Mouse (Mus musculus): ENCODE measurements around the gene Gsdme. TPM values are rescaled to one million over a fixed set of nuclear protein-coding genes. Genes with fewer than 3 reads are reported as not detected.
A peak's percentile ranks its signal among the peaks of the same experiment; 100 is the strongest.

Gene Gsdme
- total RNA-seq, 4 experiments from 2014 or later: 0.27 to 0.75 (median 0.55) TPM

GRCm38 (mm10) chr6:50244967-50245366, 18.7 kb downstream of the Gsdme start:
- DNase-seq (ENCODE audit: low spot score): no peak

DNA sequence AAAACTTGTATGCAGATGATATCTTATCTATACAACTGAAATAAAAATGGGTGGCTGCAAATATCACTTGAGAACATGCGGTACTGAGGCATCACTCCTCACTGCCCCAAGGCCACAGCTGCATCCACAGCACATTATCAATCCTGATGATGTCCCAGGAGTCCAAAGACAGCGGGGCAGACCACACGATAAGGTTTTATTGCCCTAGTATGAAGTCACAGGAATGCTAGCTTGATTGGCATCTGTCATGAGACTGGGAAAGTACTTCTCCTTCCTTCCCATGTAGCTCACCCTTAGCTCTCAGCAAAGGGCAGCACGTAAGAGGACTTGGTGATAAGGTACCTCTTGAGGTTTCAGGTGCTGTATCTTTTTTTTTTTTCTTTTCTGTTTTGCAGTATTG, 19.5 kb downstream of the Gsdme start:
- no peak for DNase-seq (ENCODE audit: low spot score)

GRCm38 (mm10) chr6:50240437-50240836, 23.2 kb downstream of the Gsdme start:
- no peak for DNase-seq (ENCODE audit: low spot score)

GRCm38 (mm10) chr6:50239902-50240301, 23.8 kb downstream of the Gsdme start:
- no peak for DNase-seq (ENCODE audit: low spot score)

DNA sequence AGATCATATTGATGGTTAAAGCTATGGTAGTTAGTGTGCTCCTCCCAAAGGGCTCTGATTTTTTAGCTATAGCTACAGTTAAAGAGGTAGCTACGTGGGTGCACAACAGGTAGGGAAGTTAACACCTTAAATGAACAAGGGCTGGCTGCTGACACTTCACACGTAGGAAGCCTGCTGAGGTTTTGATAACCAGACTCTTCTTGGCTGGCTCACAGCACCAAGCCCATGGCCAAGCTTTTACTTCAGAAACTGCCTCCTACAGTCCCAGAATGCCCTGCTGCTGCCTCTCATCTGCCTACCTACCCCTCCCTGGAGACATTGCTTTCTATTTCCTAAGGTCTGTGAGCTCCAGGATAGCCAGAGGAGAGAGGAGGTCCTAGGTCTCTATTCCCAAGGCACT, 25.7 kb downstream of the Gsdme start:
- DNase-seq (ENCODE audit: low spot score): no peak

DNA sequence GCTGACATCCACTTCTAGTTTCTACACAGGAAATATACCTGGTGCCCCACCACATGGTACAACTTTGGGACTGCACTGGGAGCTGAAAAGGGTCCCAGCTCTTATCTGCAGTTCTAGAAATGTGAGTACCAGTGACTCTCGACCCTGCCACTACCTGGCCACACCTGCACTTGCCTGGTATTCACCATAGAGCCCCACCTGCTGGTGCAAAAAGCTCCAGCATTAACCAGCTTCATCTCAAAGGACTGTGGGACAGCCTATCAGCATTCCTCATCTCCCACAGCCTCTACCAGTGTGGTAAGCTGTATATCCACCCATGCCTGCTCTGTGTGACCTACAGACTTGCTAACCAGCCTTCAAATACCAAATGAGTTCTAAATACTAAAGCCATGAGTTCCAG, 30.7 kb downstream of the Gsdme start:
- DNase-seq (ENCODE audit: low spot score): no peak

GRCm38 (mm10) chr6:50231288-50231687, 32.4 kb downstream of the Gsdme start:
- no peak for DNase-seq (ENCODE audit: low spot score)

- DNase-seq (ENCODE audit: low spot score): no peak
Observed at GRCm38 (mm10) chr6:50228180-50228579, 35.5 kb downstream of the Gsdme start.

DNA sequence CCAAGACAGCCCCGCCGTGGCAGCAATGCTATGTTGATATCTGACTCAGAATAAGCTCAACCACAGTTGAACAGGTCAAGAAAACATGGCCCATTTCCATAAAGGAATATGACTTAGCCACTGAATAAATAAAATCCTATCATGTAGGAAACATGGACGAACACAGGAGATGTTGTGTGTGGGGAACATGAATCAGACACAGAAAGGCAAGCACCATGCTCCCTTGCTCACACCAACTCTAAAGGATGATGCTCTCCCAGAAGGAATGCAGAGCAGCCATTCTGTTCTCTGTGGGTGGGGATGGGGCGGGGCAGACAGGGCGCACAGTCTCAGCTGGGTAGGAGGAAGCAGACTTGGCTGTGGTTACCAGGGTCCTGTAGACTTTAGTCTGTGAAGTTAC, 38.4 kb downstream of the Gsdme start:
- DNase-seq (ENCODE audit: low spot score): no peak

DNA sequence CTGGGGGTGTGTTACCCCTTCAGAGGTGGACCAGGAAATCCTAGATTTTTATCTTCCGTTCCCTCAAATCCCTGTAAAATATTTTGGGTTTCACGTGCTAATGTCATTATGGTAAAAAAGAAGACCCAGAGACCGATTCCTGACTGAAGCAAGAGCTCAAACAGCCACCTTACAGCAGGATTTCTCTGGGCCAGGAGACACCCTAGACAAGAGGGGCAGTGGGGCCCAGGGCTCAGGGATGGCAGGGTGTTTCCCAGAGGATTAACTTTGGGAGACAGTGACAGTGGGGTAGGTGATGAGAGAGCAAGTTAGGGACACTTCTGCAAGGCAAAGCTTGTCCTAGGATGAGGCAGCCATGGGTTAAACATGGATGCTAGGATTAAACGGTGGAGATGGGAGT, 40.1 kb downstream of the Gsdme start:
- no peak for DNase-seq (ENCODE audit: low spot score)

DNA sequence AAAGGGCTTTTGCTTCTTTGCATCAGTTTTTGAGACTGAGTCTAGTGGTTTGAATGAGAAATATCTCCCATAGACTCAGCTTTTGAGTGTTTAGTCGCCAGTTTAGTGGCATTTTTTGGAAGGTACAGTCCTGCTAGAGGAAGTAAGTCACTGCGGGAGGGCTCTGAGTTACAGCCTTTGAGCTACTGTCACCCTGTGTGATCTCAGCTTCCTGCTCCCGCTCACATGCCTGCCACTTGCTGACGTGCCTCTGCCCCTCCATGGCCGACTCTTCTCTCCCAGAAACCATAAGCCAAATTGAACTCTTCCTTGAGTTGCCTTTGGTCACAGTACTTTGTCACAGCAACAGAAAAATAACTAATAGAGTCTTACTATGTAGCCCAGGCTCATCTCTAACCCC, 40.7 kb downstream of the Gsdme start:
- DNase-seq (ENCODE audit: low spot score): no peak

DNA sequence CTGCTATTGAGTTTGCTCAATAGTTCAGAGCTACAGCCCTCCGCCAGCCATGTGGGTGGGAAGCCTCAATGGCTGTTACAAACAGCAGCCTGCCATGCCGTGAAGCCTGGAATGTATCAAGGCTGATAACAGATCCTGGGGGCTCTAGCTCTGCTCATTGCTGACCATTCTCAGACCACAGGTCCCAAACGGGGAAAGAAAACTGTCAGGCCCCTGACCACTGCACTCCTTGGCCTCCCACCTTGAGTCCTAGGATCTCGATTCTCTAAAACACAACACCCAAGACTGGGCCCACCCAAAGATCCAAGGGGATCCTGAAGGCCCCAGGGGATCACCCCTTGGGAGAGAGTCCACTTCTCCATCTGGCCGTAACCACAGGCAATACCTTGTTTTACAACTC, 41.3 kb downstream of the Gsdme start:
- no peak for DNase-seq (ENCODE audit: low spot score)

DNA sequence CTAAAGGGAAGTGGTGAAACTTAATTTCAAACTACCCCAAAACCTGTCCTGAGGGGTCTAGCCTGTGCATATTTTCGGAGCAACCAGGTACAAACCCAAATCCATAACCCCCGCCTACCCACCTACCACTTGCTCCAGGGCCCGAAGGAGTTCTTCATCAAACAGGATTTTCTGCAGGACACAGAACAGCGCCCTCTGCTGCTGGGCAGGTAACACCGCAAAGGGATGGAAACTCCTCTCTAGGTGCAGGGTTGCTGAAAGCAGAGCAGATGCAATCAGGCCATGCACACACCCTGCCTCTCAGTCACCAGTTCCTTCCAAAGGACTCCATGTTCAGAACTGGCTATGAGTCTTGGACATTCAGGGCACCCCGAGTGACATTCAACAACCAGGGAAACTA, 42.8 kb downstream of the Gsdme start:
- DNase-seq (ENCODE audit: low spot score): peak; percentile 7

GRCm38 (mm10) chr6:50219066-50219465, 44.6 kb downstream of the Gsdme start:
- no peak for DNase-seq (ENCODE audit: low spot score)

- no peak for DNase-seq (ENCODE audit: low spot score)
Observed at GRCm38 (mm10) chr6:50218628-50219027, 45.0 kb downstream of the Gsdme start.

DNA sequence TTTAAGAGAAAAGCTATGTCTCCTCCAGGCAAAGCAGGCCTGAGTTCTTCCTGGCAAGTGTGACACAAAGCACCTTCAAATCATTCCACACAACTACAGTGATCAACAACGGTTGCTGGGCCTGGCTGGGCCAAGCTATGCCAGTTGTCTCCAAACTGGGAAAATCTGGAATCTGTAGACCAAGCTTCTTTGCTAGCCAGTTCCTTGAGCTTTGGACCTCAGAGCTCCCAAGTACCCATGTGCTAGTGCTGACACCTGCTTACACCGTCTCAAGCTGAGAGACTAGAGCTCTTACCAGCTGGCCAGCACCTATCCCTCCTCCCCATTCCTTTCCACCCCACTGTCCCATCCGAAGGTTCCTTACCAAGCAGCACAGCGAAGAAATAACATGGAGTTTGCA, 47.7 kb downstream of the Gsdme start:
- no peak for DNase-seq (ENCODE audit: low spot score)

DNA sequence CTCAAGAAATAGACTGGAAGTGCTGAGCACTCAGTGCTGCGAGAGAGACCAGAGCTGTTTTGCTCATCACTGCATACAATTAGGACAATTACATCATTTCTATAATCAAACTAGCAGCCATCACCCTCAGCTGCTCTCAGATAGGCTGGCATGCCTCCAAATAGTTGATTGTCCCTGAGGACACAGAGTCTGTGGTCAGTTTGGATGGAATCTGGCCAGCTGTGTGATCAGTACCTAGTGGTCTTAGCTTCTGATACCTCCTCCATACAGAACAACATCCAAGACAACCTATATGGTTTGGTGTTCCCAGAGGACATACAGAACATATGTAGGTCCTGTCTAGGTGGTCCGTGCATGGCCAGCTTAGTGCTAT, 48.3 kb downstream of the Gsdme start:
- no peak for DNase-seq (ENCODE audit: low spot score)

DNA sequence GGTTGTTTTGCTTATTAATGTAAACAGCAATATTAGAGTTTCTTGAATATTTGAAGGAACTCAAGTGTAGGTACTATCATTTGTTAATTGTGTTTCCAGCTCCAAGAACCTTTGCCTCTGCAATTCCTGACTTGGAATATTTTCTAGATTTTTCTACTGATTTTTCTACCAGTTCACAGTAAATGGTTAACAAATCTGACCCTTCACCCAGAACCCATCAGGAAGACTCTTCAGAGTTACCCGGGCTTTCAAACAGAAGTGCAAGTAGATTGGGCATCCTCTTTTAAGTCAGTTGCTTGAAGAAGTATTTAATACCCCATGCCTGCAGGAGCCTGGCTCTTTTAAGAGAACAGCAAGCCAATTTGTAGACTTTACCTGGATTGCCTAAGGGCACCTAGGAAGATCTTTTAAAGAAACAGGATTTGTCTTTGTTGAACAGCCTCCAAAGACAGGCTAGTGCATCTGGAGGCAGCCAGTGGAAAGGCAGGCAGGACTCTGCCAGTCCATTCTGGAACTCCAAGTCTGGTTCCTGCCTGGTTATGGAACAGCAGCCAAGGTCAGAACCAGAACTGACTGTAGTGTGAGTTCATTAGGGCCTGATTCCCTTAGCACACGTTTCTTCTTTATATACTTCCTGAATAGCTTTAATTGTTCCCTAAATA, 48.8 kb downstream of the Gsdme start:
- DNase-seq (ENCODE audit: low spot score): no peak

DNA sequence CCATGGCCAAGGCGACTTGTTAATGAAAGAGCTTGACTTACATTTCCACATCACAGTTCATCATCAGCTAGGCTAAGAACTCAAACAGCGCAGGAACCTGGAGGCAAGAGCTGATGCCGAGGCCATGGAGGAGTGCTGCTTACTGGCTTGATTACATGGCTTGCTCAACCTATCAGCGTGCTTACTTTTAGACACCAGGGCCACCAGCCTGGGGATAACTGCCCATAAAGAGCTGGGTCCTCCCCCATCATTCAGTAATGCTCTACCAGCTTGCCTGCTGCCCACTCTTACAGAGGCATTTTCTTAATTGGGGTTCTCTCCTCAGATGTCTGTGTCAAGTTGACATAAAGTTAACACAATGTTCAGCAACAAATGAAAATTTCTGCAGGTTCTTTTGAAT, 58.6 kb downstream of the Gsdme start:
- DNase-seq (ENCODE audit: low spot score): no peak

DNA sequence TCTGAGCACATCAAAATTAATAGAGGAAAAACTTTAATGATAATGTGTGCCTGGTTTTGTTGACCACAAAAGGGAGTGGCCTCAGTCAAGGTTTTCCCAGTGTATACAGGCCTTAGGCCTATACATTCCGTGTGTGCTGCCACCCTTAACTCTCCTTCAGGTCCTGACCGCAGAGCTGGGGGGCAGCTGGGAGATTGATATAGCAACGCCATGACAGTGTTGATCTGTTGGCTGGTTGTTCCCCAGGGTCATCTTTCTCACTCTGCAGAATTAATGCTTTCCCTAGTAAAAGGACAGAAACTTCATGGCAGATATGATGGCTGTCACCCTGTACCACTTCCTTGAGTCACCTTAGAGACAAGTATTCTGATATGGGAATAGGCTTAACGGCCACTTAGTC, 59.3 kb downstream of the Gsdme start:
- no peak for DNase-seq (ENCODE audit: low spot score)

DNA sequence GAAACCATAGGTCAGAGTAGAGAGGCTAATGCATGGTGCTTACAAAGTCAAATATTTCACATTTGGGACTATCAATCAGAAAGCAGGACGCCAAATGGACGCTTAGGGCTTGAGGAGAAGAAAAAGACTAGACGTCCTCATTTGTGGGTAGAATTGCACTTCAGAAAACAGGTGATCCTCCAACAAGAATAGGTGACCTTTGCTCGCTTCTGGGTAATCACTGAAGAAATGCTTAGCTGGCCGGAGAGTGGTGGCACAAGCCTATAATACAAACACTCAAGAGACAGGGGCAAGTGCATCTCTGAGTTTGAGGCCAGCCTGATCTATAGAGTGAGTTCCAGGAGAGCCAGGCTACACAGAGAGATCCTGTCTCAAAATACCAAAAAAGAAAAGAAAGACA, 69.8 kb downstream of the Gsdme start:
- no peak for DNase-seq (ENCODE audit: low spot score)

DNA sequence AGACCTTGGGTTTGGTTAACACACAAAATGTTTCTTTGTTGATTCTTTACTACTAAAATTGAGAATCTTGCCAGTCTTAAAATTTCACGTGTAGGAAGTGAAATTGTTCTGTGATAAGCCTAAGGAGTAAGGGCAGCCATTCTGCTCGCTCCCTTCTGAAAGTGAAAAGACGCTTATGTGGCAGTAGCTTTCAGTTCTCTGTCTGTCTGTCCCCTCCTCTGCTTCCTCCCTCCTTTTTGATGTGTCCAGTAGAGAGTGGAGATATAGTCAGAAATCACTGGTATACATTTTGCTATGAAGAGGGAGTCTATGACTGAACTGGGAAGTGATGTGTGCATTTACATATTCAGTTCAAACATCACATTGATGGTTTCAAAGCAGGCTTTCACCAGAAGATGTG, 70.8 kb downstream of the Gsdme start:
- DNase-seq (ENCODE audit: low spot score): no peak

GRCm38 (mm10) chr6:50192169-50192568, 71.5 kb downstream of the Gsdme start:
- DNase-seq (ENCODE audit: low spot score): no peak

- no peak for DNase-seq (ENCODE audit: low spot score)
Observed at GRCm38 (mm10) chr6:50191605-50192004, 72.1 kb downstream of the Gsdme start.
